Comparison of ENCODE assay signal across 28 mouse cellular contexts in genomic region chr2:74606087-74606760, GRCm38 (mm10). TPM values are rescaled to one million over a fixed set of nuclear protein-coding genes. Genes with fewer than 3 reads are reported as not detected.
DNase-seq lines count a peak whose midpoint lies in the region; ATAC-seq lines count a peak whose summit lies in the region.
"Had no signal": no experiment of that assay in that cellular context is flagged by ENCODE, and none has a peak within 500 bp of the region (broad histone marks: within the 10 kb centered on the region; RNA-seq: fewer than 3 reads in every experiment).

No protein-coding gene starts in this region.

- ATAC-seq in megakaryocyte-erythroid progenitor cell, adult 5-6 weeks (replicated peaks; ENCODE audit: low FRiP score, low TSS enrichment, poor library complexity, severe bottlenecking), result 0 out of 2 replicates have a peak, but pooled peaks have one; percentile 34
- ATAC-seq: forebrain, embryonic 15.5 days had no signal

- no peak overlapping the region for H3K27ac ChIP-seq in heart, embryonic 10.5 days
- H3K27ac ChIP-seq: embryonic facial prominence, embryonic 12.5 days; forebrain, embryonic 15.5 days; kidney, postnatal 0 days; limb, embryonic 15.5 days; midbrain, embryonic 10.5 days; neural tube, embryonic 12.5 days had no signal

- H3K4me3 ChIP-seq in heart, embryonic 10.5 days, result no peak overlapping the region
- H3K4me3 ChIP-seq: embryonic facial prominence, embryonic 12.5 days; erythroblast, embryonic 14.5 days; forebrain, embryonic 15.5 days; limb, embryonic 15.5 days; midbrain, embryonic 10.5 days; neural tube, embryonic 12.5 days had no signal

- no peaks in the 10 kb centered on the region for H3K36me3 ChIP-seq in heart, embryonic 10.5 days
- H3K36me3 ChIP-seq: embryonic facial prominence, embryonic 12.5 days; forebrain, embryonic 15.5 days; limb, embryonic 15.5 days; midbrain, embryonic 10.5 days; neural tube, embryonic 12.5 days had no signal

- 86% methylated on average over 5 of the region's 5 CpGs for WGBS in heart, embryonic 10.5 days

- no peaks in the 10 kb centered on the region for H3K4me1 ChIP-seq in heart, embryonic 10.5 days
- H3K4me1 ChIP-seq: embryonic facial prominence, embryonic 12.5 days; forebrain, embryonic 15.5 days; limb, embryonic 15.5 days; neural tube, embryonic 12.5 days had no signal

- peak; percentile 0 for DNase-seq in heart, adult 8-10 months (ENCODE audit: low spot score)
- no peak for DNase-seq in heart, embryonic 10.5 days (ENCODE audit: low spot score)
- DNase-seq in thymus, postnatal 0 days (ENCODE audit: low spot score), result peak; percentile 5
- no peak for DNase-seq in thymus, postnatal 36 days
- DNase-seq in B cell, adult 2 months, result no peak
- no peak for DNase-seq in retina, embryonic 14.5 days (ENCODE audit: low spot score)
- DNase-seq in urinary bladder, postnatal 10 days (ENCODE audit: low spot score), result no peak
- DNase-seq: adrenal gland, postnatal 36 days; cerebellum, adult 8-10 months; gastrocnemius, postnatal 14 days; kidney, adult 18-20 months; lung, embryonic 14.5 days; spleen, adult 18-20 months; thymus, adult 18-20 months had no signal

- no peaks in the 10 kb centered on the region for H3K9me3 ChIP-seq in heart, embryonic 10.5 days
- H3K9me3 ChIP-seq: embryonic facial prominence, embryonic 12.5 days; forebrain, embryonic 15.5 days; limb, embryonic 15.5 days; midbrain, embryonic 10.5 days; neural tube, embryonic 12.5 days had no signal

- H3K27me3 ChIP-seq in heart, embryonic 10.5 days (ENCODE audit: insufficient read depth, poor library complexity, severe bottlenecking), result no peaks in the 10 kb centered on the region
- H3K27me3 ChIP-seq: CH12.LX; embryonic facial prominence, embryonic 12.5 days; forebrain, embryonic 15.5 days; limb, embryonic 15.5 days; neural tube, embryonic 12.5 days had no signal

RNA-seq across cellular contexts. Expression of gene Lnpk, which starts 27.0 kb away (rescaled TPM):
- 10 to 100 TPM; 18.7 to 23.7 (median 22.6) TPM for total RNA-seq in heart, adult 8-10 months (2022)
- polyA plus RNA-seq in heart, embryonic 10.5 days (2016; fragmentation: Nextera tagmentation; extraction: Ambion mirVana), result 24.6 and 28.0 TPM in 2 replicates
- polyA plus RNA-seq in thymus, postnatal 0 days (2015; fragmentation: Nextera tagmentation; extraction: Ambion mirVana), result 26.0 and 32.7 TPM in 2 replicates
- 35.0 and 44.4 TPM in 2 replicates for total RNA-seq in megakaryocyte-erythroid progenitor cell, adult 5-6 weeks (2014; fragmentation: Nextera tagmentation)
- 50.0 and 56.6 TPM in 2 replicates for total RNA-seq in megakaryocyte-erythroid progenitor cell, adult 5-6 weeks (2017)

RNA-seq across cellular contexts. Expression of gene Evx2, which starts 53.1 kb away (rescaled TPM):
- not detected for total RNA-seq in heart, adult 8-10 months (2022)
- polyA plus RNA-seq in heart, embryonic 10.5 days (2016; fragmentation: Nextera tagmentation; extraction: Ambion mirVana), result not detected in 2 replicates
- polyA plus RNA-seq in thymus, postnatal 0 days (2015; fragmentation: Nextera tagmentation; extraction: Ambion mirVana), result not detected in 2 replicates
- not detected in 2 replicates for total RNA-seq in megakaryocyte-erythroid progenitor cell, adult 5-6 weeks (2014; fragmentation: Nextera tagmentation)
- total RNA-seq in megakaryocyte-erythroid progenitor cell, adult 5-6 weeks (2017), result not detected in 2 replicates
- total RNA-seq: adrenal gland, postnatal 36 days; CH12.LX; gastrocnemius, postnatal 14 days; layer of hippocampus, adult 18-20 months; layer of hippocampus, postnatal 25 days; left cerebral cortex, postnatal 25 days had no signal
- polyA plus RNA-seq: cortical plate, adult 2 months; erythroblast, embryonic 14.5 days; forebrain, embryonic 15.5 days; heart, postnatal 0 days; lung, embryonic 14.5 days had no signal

Comparison
In these comparisons a context has a peak if more than half of its experiments do, and no peak if none do; other contexts are left out.
1. DNase-seq: peak in heart, adult 8-10 months (single experiment) and thymus, postnatal 0 days (single experiment); none in heart, embryonic 10.5 days (single experiment), thymus, postnatal 36 days (0 of 2), B cell, adult 2 months (0 of 2), retina, embryonic 14.5 days (single experiment) and urinary bladder, postnatal 10 days (single experiment).